Comparison of ENCODE assay signal across 18 mouse cellular contexts in genomic region chr2:45850018-45850605, GRCm38 (mm10).
DNase-seq lines count a peak whose midpoint lies in the region; ATAC-seq lines count a peak whose summit lies in the region.
"Had no signal": no experiment of that assay in that cellular context is flagged by ENCODE, and none has a peak within 500 bp of the region (broad histone marks: within the 10 kb centered on the region; RNA-seq: fewer than 3 reads in every experiment).

No protein-coding gene starts in this region.

- WGBS in forebrain, embryonic 14.5 days, result 80% methylated on average over 6 of the region's 6 CpGs
- WGBS in forebrain, embryonic 10.5 days, result 95% methylated on average over 6 of the region's 6 CpGs

- no peak overlapping the region for H3K9ac ChIP-seq in forebrain, embryonic 14.5 days (ENCODE audit: low read length)
- H3K9ac ChIP-seq: heart, embryonic 13.5 days; hindbrain, embryonic 15.5 days had no signal

- ATAC-seq in forebrain, embryonic 14.5 days, result peak; percentile 87
- ATAC-seq in granulocyte monocyte progenitor cell, adult 5-6 weeks (replicated peaks; ENCODE audit: poor library complexity, severe bottlenecking), result peak; percentile 85
- ATAC-seq: intestine, embryonic 16.5 days had no signal

- no peaks in the 10 kb centered on the region for H3K9me3 ChIP-seq in forebrain, embryonic 14.5 days (replicated peaks; ENCODE audit: control insufficient read depth, low read length)
- no peaks in the 10 kb centered on the region for H3K9me3 ChIP-seq in forebrain, embryonic 10.5 days
- H3K9me3 ChIP-seq: embryonic facial prominence, embryonic 10.5 days; heart, embryonic 13.5 days; hindbrain, embryonic 15.5 days had no signal

- no peaks in the 10 kb centered on the region for H3K36me3 ChIP-seq in forebrain, embryonic 14.5 days (ENCODE audit: control insufficient read depth, insufficient read depth, low read length)
- H3K36me3 ChIP-seq in forebrain, embryonic 10.5 days (replicated peaks), result no peaks in the 10 kb centered on the region
- H3K36me3 ChIP-seq: embryonic facial prominence, embryonic 10.5 days; heart, embryonic 13.5 days; hindbrain, embryonic 15.5 days had no signal

- H3K4me3 ChIP-seq in forebrain, embryonic 14.5 days (ENCODE audit: low read depth, low read length), result no peak overlapping the region
- no peak overlapping the region for H3K4me3 ChIP-seq in forebrain, embryonic 10.5 days
- H3K4me3 ChIP-seq: embryonic facial prominence, embryonic 10.5 days; gastrocnemius, adult 2 months; heart, embryonic 13.5 days; hindbrain, embryonic 15.5 days had no signal

- peak; percentile 74 for DNase-seq in forebrain, embryonic 14.5 days (ENCODE audit: low spot score)
- DNase-seq in forebrain, embryonic 10.5 days (ENCODE audit: extremely low spot score, low spot score), result no peak
- DNase-seq in retina, postnatal 1 day, result peak; percentile 7
- no peak for DNase-seq in retina, embryonic 14.5 days (ENCODE audit: low spot score)
- DNase-seq in left cerebral cortex, postnatal 25 days (ENCODE audit: low spot score in 2 of 2), result no peak
- DNase-seq: adrenal gland, adult 2 months; adrenal gland, postnatal 25 days; cerebellum, adult 2 months; cerebellum, postnatal 10 days; gastrocnemius, adult 2 months; gastrocnemius, postnatal 25 days; heart, adult 11 months; heart, postnatal 36 days had no signal

- no peak overlapping the region for H3K27ac ChIP-seq in forebrain, embryonic 14.5 days (ENCODE audit: low read depth, low read length)
- H3K27ac ChIP-seq in forebrain, embryonic 10.5 days, result no peak overlapping the region
- H3K27ac ChIP-seq: embryonic facial prominence, embryonic 10.5 days; gastrocnemius, adult 2 months; heart, embryonic 13.5 days; hindbrain, embryonic 15.5 days had no signal

- no peaks in the 10 kb centered on the region for H3K4me1 ChIP-seq in forebrain, embryonic 14.5 days (ENCODE audit: control insufficient read depth, insufficient read depth, low read length)
- H3K4me1 ChIP-seq in forebrain, embryonic 10.5 days, result no peaks in the 10 kb centered on the region
- H3K4me1 ChIP-seq: embryonic facial prominence, embryonic 10.5 days; heart, embryonic 13.5 days; hindbrain, embryonic 15.5 days had no signal

- no peaks in the 10 kb centered on the region for H3K27me3 ChIP-seq in forebrain, embryonic 14.5 days (replicated peaks; ENCODE audit: control insufficient read depth, insufficient read depth, low read length)
- no peaks in the 10 kb centered on the region for H3K27me3 ChIP-seq in forebrain, embryonic 10.5 days (ENCODE audit: poor library complexity, severe bottlenecking)
- H3K27me3 ChIP-seq: heart, embryonic 13.5 days; hindbrain, embryonic 15.5 days had no signal

- intact Hi-C loops in left cerebral cortex, postnatal 25 days (cut with DNase I), result no loop called here

- H3K4me2 ChIP-seq in forebrain, embryonic 14.5 days (ENCODE audit: low read length), result no peak overlapping the region
- H3K4me2 ChIP-seq: heart, embryonic 13.5 days; hindbrain, embryonic 15.5 days had no signal

Comparison
In these comparisons a context has a peak if more than half of its experiments do, and no peak if none do; other contexts are left out.
1. DNase-seq: peak in forebrain, embryonic 14.5 days (single experiment) and retina, postnatal 1 day (single experiment); none in forebrain, embryonic 10.5 days (single experiment), retina, embryonic 14.5 days (single experiment) and left cerebral cortex, postnatal 25 days (0 of 2).